Mouse (Mus musculus) lung, postnatal 0 days (tissue): ENCODE data around the gene Gm9573.
A peak's percentile ranks its signal among the peaks of the same experiment; 100 is the strongest.

Experiments used
- CTCF ChIP-seq: IDR thresholded peaks from 2 replicates; pipeline ENCODE4 v1.5.1; 2016; ENCODE audit warnings: antibody characterized with exemption, mild to moderate bottlenecking
- EP300 ChIP-seq: IDR thresholded peaks from 2 replicates; pipeline ENCODE4 v1.6.1; 2016; ENCODE audit warnings: antibody characterized with exemption, mild to moderate bottlenecking, control low read depth

DNA sequence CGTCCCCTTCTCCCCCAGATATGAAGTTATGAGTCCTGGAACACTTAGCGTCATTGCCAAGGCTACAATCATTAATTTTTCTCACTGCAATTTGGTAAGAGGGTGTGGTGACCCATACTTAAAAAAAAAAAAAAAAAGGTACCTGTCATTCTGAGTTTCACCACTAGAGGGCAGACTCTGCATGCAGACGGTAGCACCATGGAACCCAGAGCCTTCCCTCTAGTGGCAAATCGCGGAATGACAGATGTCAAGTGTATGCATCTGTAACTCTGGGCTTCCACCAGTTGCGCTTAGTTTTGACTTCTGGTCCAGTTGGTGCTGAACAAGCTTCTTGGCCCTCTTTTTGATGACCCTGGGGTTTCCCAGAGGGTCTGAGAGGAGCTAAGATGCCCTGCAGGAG lies 48.2 kb downstream of the Gm9573 start:
- TF ChIP-seq EP300: no peak
- TF ChIP-seq CTCF: peak; percentile 100
